Mouse (Mus musculus) brain, embryonic 14.5 days (tissue): Measurements from ENCODE around the gene Slc39a2.

Experiments
- CTCF ChIP-seq: fragments of 200-500 bp; IDR thresholded peaks from 2 replicates; pipeline ENCODE4 v1.5.1; 2012; ENCODE audit warnings: inconsistent platforms, mild to moderate bottlenecking, moderate library complexity, borderline replicate concordance; ENCODE audit not compliant: insufficient read depth, insufficient read length; ENCODE audit errors: extremely low read depth
- POLR2A ChIP-seq: fragments of 200-500 bp; IDR thresholded peaks from 2 replicates; pipeline ENCODE4 v1.6.1; 2012; ENCODE audit warnings: mild to moderate bottlenecking, inconsistent platforms, borderline replicate concordance; ENCODE audit not compliant: poor library complexity, insufficient read depth, insufficient read length, severe bottlenecking; ENCODE audit errors: extremely low read depth

- no peak for TF ChIP-seq CTCF
- no peak for TF ChIP-seq POLR2A
These were observed 15.2 kb upstream of the Slc39a2 start for GRCm38 (mm10) chr14:51877517-51877916.
